Mouse (Mus musculus): ENCODE results near the gene Fam160a1.

The Fam160a1 gene

DNA sequence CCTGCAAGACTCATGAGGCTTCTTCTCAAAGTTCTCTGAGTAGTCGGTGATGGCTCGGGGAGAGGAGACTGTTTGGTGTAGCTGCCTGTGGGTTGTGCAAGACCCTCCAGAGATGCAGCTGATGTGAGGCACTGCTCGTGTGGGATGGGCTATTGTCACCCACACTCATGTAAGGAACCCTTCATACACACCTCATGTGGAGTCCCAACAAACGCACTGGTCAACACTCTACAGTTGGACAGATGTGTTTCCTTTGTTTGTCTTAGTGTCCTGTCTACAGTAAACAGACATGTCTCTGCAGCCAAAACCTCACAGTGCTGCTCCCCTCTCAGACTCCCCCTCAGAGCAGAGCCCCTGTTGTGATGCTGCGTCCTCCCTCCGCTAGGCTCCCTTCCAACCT is 147.2 kb downstream of the Fam160a1 start:
- DNase-seq = no peak

DNA sequence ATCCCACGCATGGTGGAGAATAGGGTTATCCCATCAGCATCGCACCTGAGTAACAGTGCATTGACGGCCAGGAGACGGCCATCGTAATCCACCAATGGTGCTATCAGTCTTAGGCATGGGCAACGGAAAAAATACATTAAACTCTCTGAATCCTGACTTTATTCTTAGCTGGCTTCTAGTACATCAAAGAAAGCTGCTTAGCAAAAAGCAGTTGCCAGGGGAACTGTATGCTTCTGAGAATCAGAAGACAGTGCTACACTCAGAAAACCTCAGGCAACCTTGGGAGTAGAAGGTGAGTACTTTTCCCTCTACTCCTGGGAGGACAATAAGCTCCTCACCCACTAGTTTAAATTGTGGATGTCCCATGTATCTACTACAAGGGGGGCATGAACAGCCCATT is 149.4 kb downstream of the Fam160a1 start:
- no peak for DNase-seq

DNA sequence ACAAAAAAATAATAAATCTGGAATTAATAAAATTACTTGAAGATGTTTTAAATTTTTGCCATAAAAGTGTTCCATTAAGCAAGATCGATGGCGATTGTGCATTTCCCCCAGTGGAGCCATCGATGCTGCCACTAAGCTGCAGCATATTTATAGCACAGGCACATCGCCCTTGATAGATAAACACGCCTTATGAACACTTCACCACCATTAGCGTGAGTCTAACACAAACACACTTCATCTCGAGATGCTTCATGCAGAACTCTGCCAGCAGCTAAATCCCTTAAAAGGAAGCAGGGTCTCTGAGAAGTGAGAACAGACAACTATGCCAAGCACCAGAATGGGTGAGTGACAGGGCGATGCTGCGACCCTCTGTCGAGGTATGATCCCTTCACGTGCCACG is 150.4 kb downstream of the Fam160a1 start:
- no peak for DNase-seq

DNA sequence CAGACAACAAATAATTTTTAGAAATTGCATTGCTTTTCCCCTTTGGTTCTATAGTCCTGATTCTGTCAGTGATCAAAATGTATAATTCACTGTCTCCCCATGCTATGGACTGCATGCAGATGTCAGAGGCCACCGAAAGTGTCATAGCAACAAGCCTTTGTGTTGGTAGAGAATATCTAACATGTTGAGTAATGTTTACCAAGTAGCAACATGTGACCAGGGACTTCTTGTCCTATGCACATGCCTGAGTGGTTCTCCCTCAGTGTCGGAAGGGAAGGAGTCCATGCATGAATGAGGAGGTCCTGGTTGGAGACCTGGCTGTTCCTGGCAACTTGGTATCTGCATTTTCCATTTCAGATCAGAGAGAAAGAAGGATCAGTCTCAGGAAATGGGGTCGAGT is 150.9 kb downstream of the Fam160a1 start:
- DNase-seq = no peak

DNA sequence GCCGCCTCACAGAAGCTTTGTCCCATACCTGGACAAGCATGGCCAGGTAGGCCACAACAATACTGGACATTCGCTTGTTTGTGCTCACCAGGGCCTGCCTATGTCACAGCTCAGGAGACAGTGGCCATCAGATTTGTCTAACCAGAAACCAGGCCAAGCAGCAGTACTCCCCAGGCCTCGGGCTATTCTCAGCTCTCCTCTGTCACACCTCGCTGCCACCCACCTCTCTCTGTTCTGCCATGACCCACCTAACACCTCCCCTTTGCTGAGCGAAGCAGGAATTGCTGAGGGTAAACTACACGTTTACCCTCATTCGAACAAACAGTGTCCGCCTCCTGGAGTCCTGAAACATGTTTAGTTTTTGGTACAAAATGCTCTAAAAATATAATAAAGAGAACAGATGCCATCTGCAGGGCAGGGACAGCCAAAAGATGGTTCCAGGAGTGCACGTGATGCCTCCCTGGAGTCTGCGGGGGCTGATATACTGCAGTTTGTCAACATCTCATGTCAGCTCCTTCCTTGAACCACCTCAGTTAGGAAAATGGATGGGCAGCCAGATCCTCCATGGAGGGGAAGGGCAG is 152.4 kb downstream of the Fam160a1 start:
- DNase-seq = no peak

DNA sequence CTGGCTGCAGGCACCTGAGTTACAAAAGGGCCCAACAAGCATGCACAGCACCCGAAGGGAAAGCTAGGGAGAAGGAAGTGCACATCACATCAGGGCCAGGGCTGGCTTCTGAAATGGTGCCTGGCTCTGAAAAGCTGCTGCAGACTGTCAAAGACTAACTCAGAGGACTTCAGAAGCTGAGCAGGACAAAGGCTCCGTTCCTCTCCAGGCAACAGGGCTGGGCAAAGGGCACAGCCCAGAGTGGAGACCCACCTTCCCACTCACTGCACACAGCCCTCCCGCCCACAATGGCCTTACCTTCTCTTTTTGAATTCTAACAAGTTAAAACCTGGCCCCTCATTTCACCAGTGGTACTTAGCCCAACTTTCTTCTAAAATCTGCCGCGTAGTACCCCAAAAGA is 153.3 kb downstream of the Fam160a1 start:
- DNase-seq = no peak

DNA sequence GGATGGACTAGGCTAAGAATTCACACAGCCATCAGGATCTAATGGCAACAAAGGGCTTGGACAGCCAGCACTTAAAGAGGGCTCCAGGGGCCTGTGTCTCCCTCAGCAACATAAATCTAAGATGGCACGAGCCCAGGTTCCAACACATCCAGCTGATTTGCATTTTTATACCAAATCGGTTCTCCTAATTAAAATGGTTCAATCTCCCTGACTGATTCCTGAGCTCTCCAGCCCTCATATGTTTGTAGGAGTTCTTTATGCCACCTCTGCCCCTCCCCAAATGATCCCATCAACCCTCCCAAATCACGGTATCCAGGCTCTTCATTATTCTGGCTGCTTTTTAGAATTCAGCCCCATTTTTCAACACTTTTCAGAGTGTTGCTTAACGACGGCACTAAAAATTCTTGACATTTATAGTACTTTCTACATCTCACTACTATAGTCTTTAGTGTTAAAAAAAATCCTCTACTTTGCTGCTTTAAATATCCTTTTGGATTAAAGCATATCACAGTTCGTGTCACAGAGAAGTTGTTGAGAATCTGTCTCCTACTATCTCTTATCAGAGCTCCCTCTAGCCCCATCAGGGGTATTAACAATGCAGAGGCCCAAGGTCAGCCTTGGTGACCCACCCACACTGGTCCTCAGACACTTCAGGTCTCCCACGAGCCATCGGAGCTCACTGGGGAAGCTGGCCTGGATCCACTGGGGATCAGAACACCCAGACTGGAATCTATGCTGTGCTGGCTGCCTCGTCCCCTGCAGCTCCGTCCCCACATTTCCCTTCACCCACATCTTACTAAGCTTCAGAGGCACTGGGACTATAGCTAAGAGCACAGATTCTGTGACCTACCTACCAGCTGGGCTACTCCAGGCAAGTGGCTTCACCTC is 154.9 kb downstream of the Fam160a1 start:
- DNase-seq = no peak

DNA sequence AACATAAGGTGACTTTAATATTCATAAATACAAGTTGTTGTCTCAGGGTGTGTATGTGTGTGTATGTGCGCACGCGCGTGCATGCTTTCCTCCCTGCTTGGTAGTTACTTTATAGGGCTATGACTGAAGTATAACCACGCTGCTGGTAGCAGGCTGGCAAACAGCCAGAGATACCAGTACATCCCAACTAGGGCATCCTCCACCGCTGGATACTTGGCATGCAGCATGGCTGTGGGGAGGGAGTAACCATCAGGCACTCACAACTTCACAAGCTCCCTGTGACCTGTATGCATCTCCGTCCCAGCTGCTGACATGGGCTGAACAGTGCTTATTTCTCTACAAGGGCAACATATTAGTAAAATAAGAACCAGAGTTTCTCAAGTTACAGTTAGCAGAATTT is 157.4 kb downstream of the Fam160a1 start:
- no peak for DNase-seq

DNA sequence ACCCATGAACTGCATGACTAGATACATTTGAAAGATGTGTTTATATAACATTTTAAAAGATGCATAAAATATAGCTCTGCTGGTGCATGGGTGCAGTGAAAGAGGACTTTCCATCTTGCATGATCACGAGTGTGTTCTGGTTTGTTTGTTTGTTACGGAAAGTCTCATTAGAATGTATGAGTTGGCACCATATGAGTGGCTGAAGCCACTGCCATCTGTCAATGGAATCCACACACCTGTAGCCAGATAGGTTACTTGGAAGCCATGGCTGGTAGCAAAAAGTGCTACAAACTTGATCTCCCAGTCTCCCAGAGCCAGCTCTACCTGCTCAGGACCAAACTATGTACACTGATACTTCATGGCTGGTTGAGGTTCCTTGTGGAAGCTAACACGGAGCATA is 161.6 kb downstream of the Fam160a1 start:
- no peak for DNase-seq

DNA sequence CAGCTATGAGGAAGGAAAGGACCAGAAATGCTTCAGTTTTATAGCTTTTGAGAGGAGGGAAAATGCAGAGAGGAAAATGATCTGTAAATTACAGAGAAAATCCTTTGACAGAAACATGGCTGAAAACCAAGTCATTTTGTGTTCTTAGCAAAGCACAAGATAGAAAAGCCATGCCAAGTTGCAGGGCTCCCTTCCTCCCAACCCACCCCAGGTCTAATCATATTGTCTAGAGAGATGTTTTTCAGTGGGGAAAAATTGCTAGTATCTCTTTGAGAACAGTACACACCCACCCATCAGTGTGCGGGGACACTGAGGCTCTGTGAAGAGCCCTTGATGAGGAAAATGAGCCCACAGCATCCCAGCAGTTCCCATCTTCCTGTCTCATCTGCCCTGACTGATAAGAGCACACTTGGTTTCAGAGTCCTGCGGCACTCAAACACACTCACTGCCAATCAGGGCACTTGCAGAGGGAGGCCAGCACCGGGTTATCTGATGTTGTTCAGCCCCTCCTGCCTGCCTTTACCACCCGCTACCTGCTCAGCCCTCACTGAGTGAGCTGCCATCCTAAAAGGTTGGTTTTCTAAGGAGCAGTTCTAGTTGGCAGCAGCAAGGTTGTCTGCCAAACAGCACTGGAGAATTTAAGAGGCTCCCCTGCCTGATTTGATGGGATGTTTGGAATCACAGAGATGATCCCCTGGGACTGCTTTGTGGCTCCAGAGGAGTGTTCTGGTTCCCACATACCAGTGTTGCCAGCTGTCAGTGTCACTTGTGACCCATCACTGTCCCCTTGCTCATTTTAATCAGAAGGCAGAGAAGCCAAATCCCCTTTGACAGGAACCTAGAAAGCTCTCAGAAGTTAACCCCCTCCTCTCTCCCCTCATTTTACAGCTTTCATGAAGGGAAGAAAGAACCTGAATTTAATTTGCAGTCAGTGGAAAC is 164.1 kb downstream of the Fam160a1 start:
- no peak for DNase-seq

DNA sequence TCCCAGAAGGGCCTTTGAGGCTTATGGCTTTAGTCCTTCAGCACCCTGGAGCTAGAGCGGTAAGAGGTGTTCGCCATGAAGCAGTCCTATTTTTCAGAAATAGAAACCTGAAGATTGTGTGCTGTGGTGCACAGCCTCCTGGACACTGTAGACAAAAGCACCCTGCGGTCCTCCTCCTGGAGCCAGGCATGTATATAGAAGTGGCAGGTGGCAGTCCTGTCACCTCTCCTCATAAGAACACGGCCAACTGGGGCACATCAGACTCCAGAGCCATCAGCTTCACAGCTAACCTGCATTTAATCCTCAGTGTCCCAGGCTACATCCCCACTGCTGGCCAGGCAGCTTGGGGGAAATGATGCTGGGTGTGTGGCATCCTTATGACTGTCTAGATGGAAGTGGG is 167.9 kb downstream of the Fam160a1 start:
- DNase-seq = no peak

DNA sequence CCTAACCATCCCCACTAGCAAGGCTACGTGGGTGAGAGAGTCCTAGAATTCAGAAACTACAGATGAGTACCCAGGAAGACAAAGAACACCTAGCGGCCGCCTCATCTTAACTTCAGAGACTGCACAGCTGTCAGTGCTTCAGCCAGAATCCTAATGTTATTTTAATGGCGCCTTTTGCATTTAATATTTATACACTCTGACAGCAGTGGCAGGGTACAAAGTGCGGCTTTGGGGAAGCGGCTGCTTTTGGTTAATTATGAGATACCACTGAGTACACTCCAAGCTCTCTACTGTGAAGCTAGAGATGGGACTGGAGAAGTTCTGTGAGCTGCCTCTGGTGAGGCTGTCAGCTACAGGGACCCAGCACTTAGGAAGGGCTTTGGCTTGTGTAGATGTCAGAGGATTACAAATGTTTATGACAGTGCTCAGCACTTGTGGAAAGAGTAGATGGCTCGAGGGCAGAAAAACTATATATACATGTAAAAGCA is 171.5 kb downstream of the Fam160a1 start:
- DNase-seq = no peak

DNA sequence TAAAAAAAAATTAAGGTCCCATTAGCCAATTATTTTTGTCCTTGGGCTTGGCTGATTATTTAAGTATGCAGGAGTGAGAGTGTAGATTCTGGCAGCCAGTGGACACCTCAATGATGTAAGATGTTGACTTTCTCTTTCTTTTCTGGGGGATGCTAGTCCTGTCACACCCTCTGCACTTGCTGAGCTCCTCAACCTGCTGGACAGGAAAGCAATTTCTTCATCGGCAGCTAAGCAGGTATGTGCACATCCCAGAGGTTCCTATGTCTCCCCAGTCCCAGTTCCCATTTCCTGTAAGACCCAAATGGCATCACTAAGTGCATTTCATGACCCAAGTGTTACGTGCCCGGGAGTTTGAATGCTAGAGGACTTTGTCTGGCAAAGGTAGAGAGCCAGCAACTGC is 172.3 kb downstream of the Fam160a1 start:
- DNase-seq = no peak

DNA sequence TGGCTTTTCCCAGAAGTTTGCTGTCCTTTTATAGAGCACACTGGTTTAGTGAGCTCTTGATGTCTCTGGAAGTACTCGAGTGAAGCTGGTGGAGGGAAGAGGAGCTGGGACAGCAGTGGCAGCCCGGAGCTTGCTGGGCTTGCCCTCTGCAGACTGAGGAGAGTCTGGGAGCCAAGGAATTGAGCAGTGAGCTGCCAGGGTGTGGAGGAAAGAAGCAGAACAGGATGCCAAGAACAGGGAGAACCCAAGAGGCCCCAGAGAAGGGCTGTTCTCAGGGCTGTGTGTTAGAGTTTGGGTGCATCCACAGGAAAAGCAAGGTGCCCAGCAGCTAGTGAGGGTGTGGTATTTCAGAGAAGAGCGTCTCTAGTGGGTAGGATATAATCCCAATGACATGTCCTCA is 175.3 kb downstream of the Fam160a1 start:
- DNase-seq = no peak

DNA sequence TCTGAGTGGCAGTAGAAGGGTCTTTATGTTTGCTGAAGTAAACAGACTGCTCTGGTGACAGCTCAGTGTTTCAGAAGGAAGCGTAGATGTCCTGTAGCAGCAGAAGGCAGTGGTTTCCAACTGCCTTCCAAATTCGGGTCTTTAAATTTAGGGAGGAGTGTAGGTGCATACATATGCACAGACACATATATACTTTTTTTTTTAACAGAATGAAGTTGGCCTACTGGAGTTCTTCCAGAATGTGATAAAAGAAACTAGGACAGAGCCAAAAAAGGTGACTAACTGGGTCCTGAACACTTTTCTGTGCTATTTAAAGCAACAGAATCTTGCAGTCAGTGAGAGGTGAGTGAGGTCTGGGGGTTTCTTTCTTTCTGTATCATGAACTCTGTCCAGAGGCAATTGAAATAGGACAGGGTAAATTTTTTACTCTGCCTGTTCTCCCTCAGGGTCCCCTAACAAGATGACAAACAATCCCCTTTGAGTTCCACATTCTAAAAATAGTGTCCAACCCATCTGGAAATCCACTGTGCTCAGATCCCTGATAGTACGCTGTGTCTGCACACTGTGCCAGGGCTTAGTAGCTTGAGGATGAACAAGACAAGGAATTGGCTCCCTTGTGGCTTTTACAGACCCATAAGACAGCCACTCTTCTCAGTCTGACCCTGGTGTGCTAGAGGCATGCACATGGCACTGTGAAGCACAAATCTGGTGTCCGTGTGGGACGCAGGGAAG is 180.2 kb downstream of the Fam160a1 start:
- DNase-seq = no peak

DNA sequence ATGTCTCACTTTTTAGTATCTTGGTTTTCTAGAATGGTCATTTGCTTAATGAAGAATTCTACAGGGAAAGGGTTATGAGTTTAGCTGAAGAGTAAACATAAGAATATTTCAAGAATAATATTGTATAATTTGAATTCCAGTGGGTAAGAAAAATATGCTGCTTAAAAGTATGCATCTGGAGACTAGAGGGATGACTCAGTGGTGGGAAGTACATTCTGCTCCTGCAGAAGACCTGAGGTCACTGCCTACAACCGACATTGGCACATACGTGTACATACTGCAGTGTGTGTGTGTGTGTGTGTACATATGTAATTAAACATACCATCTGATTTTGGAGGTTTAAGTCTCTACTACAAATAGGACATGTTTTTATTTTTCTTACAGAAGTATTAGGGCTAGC is 181.5 kb downstream of the Fam160a1 start:
- no peak for DNase-seq

DNA sequence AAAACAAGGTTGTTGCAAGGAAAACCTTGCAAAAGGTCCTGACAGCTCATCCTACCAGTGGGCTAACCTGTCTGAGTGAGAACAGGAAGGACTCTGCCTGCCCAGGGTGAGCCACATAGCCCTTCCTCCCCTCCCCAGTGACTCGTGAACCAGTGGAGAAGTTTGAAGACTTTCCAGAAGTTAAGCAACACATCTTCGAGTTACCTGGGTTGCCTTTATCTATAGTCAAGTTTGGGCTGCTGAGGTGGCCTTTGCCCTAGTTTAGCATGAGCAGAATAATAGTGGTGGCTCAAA is 182.0 kb downstream of the Fam160a1 start:
- DNase-seq = no peak

DNA sequence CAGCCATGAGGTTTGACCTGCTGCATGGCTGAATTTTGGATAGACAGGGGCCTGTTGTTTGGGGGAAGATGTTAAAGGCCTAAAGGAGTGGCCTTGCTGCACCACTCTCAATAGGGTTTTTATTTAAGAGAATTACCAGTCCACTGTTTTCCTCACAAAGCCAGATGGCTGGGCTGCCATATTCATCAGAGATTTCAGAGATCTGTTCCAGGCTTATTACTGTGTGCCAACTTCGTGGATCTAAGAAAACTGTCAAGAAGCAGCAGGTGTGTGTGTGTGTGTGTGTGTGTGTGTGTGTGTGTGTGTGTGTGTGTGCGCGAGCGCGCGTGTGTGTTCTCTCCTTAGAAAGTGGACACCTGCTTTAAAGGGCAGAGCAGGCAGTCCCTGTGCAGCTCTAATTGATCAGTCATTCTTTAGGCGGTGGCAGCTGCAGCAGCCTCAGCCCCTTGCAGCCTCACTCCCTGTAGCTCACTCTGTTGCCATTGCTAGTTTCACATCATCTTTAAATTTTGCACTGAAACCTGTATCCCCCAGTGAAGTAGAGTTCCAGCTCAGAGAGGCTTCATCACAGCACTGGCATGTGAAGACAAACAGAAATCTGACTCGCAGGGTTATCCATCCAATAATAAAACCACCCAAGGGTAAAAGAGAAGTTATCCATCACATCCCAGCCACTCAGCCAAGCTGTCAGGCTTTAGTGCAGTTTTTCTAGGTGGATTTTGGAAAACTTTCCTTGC is 182.5 kb downstream of the Fam160a1 start:
- no peak for DNase-seq

DNA sequence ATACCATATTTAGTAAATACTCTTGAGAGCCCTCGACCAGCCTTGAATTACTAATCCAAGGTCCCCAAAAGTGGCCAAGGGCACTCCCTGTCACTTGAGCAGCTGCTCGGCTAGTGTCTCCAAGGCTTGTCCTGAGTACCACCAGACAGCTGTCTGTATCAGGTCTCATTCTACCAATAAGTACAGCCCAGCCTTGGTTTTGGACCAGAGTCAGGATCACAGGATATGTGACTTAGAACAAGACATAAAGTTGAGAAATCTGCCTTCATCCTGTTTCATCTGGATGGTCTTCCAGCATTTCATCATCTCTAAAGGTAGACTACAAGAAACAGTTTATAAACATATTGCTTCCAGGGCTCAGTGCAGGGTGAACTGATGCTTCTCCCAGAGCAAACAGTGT is 183.4 kb downstream of the Fam160a1 start:
- DNase-seq = no peak

DNA sequence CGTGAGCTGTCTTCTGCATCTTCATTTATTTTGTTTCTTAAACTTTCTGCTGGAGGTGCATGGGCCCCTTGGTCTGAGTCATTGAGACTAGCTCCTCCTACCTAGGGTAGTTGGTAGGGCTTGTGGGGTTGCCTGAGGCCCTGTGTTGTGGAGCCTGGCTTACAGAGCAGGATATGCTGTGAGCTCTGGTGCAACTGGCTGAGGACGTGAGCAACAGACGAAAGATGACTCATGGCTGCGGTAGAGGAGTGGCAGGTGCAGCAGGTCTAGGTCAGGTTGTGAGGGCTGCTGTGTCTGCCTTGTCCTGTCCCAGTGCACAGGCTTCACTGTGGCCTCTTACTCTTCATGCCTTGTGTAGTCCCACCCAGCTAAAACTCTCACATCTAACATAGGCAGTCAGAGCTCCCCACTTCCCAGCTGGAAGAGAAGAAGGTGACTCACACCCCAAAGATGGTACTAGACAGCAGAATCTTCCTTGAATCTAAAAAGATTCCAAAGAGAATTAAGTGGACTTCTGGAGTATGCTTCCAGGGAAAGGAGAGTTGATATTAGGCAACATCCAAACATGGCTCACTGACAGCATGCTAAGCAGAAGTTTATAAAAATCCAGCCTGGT is 187.1 kb downstream of the Fam160a1 start:
- no peak for DNase-seq

DNA sequence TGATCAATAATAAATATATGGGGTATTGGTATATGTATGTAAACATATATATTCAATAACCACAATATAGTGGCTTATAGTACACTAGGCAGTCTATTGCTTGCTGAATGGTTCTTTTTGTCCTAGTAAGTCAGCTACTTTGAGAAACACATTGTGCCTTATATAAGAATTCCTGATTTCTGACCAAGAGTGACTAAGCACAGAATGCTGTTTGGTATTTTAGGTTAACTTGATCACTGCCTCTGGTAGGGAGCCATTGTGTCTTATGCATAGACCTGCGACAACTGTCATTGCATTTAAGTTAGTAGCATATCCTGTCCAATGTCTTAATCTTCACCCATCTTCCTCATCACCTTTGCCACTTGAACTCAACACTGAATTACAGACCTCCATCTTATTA is 197.3 kb downstream of the Fam160a1 start:
- no peak for DNase-seq

DNA sequence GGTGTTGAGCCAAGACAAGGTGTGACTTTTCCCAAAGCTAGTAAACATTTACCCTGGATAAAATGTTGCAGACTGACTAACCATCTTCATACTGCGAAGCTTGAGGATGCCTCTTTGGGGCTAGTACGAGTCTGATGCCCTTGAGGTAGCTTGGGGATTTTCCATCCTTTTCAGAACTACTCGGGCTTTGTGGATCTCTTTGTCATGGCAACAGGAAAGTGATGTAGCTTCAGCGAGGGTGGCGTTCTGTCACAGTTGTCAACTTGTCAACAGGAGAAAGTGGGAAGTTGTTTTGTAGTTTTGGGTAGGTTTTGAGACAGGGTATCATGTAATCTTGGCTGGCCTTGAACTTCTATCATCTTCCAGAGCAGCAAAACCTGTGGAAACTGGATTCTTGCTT is 197.7 kb downstream of the Fam160a1 start:
- DNase-seq = no peak

All from embryo, embryonic 11 days (tissue).